In the genomic region with DNA sequence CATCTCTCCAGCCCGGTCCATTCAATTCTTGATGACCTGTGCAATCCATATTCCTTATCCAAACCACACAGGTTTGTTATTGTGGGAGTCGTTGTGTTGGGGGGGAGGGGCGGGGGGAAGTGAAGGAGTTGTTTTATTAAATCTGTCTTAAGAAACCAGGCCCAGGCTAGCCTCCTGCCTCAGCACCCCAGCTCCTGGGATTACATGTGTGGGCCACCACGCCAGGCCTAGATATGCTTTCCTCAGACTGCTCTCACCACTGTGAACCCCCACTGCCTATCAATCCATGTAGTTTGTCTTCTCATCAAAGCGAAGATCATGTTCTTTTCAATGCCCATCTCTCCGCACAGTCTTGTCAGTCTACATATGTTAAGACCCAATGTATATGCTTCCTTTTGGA, we compare ENCODE assay signal across 28 mouse cellular contexts.
DNase-seq lines count a peak whose midpoint lies in the region; ATAC-seq and TF ChIP-seq lines count a peak whose summit lies in the region.
"Had no signal": no experiment of that assay in that cellular context is flagged by ENCODE, and none has a peak within 500 bp of the region (broad histone marks: within the 10 kb centered on the region; RNA-seq: fewer than 3 reads in every experiment).

No protein-coding gene starts in this region.

- no peak overlapping the region for H3K4me2 ChIP-seq in hindbrain, embryonic 16.5 days (ENCODE audit: low read length)
- H3K4me2 ChIP-seq in hindbrain, embryonic 12.5 days (replicated peaks), result no peak overlapping the region
- H3K4me2 ChIP-seq in midbrain, embryonic 15.5 days, result no peak overlapping the region
- no peak overlapping the region for H3K4me2 ChIP-seq in midbrain, embryonic 13.5 days (replicated peaks)
- H3K4me2 ChIP-seq in myocyte (ENCODE audit: low read depth), result no peak overlapping the region
- H3K4me2 ChIP-seq: forebrain, embryonic 12.5 days; limb, embryonic 15.5 days; liver, embryonic 15.5 days; lung, embryonic 14.5 days; midbrain, embryonic 12.5 days had no signal

- peak; percentile 29 for TF ChIP-seq POLR2A in myocyte (IDR thresholded peaks at IDR 0.05; ENCODE audit: insufficient read length, low read depth)
- no peak for TF ChIP-seq POLR2A in thymus, adult 2 months (IDR thresholded peaks at IDR 0.05; ENCODE audit: control insufficient read depth, extremely low read depth, insufficient read depth, low read length, poor library complexity)

- no peak overlapping the region for H3K27ac ChIP-seq in hindbrain, embryonic 16.5 days (ENCODE audit: low read depth, low read length)
- H3K27ac ChIP-seq in hindbrain, embryonic 12.5 days, result no peak overlapping the region
- no peak overlapping the region for H3K27ac ChIP-seq in midbrain, embryonic 15.5 days
- H3K27ac ChIP-seq in midbrain, embryonic 13.5 days, result no peak overlapping the region
- no peak overlapping the region for H3K27ac ChIP-seq in thymus, adult 2 months (ENCODE audit: control insufficient read depth, insufficient read depth, low read length)
- H3K27ac ChIP-seq: forebrain, embryonic 12.5 days; heart, embryonic 10.5 days; limb, embryonic 10.5 days; limb, embryonic 15.5 days; liver, embryonic 15.5 days; midbrain, embryonic 12.5 days had no signal

- no peak for DNase-seq in frontal cortex, postnatal 10 days (ENCODE audit: low spot score in 2 of 2)
- DNase-seq in thymus, adult 2 months, result no peak
- DNase-seq: adrenal gland, postnatal 25 days; cerebellum, adult 11-12 months; cerebellum, adult 9-11 months; gastrocnemius, postnatal 14 days; heart, postnatal 36 days; kidney, adult 8-10 months; kidney, postnatal 10 days; layer of hippocampus, adult 9-11 months; lung, embryonic 14.5 days; lung, postnatal 14 days; right cerebral cortex, postnatal 4 days; thymus, postnatal 4 days had no signal

- TF ChIP-seq CTCF in thymus, adult 2 months (IDR thresholded peaks at IDR 0.05; ENCODE audit: borderline replicate concordance, control insufficient read depth, extremely low read depth, insufficient read depth, low read length, poor library complexity), result no peak

- no peaks in the 10 kb centered on the region for H3K4me1 ChIP-seq in hindbrain, embryonic 16.5 days (ENCODE audit: control insufficient read depth, insufficient read depth, low read depth, low read length)
- no peaks in the 10 kb centered on the region for H3K4me1 ChIP-seq in hindbrain, embryonic 12.5 days
- no peaks in the 10 kb centered on the region for H3K4me1 ChIP-seq in midbrain, embryonic 15.5 days
- H3K4me1 ChIP-seq in midbrain, embryonic 13.5 days (replicated peaks), result no peaks in the 10 kb centered on the region
- no peaks in the 10 kb centered on the region for H3K4me1 ChIP-seq in thymus, adult 2 months (replicated peaks; ENCODE audit: control insufficient read depth, insufficient read depth, low read length)
- H3K4me1 ChIP-seq: forebrain, embryonic 12.5 days; heart, embryonic 10.5 days; limb, embryonic 10.5 days; limb, embryonic 15.5 days; liver, embryonic 15.5 days; midbrain, embryonic 12.5 days had no signal

- H3K36me3 ChIP-seq in hindbrain, embryonic 16.5 days (ENCODE audit: control insufficient read depth, insufficient read depth, low read length), result peaks cover 5% of the 10 kb centered on the region
- peaks cover 26% of the 10 kb centered on the region for H3K36me3 ChIP-seq in hindbrain, embryonic 12.5 days
- H3K36me3 ChIP-seq in midbrain, embryonic 15.5 days (replicated peaks), result peaks cover 8% of the 10 kb centered on the region; the same call in 1 of the 2 replicates
- peaks cover 22% of the 10 kb centered on the region for H3K36me3 ChIP-seq in midbrain, embryonic 13.5 days
- peaks cover 39% of the 10 kb centered on the region for H3K36me3 ChIP-seq in myocyte (ENCODE audit: control insufficient read depth, insufficient read depth)
- peaks cover 18% of the 10 kb centered on the region; the same call in 1 of the 2 replicates for H3K36me3 ChIP-seq in thymus, adult 2 months (ENCODE audit: control insufficient read depth, insufficient read depth, low read length)

- no peak overlapping the region for H3ac ChIP-seq in myocyte (ENCODE audit: control insufficient read depth, insufficient read length)

- H3K4me3 ChIP-seq in hindbrain, embryonic 16.5 days (ENCODE audit: low read length), result no peak overlapping the region
- H3K4me3 ChIP-seq in hindbrain, embryonic 12.5 days, result no peak overlapping the region
- H3K4me3 ChIP-seq in midbrain, embryonic 15.5 days, result no peak overlapping the region
- H3K4me3 ChIP-seq in midbrain, embryonic 13.5 days (replicated peaks), result no peak overlapping the region
- H3K4me3 ChIP-seq in myocyte, result no peak overlapping the region
- no peak overlapping the region for H3K4me3 ChIP-seq in thymus, adult 2 months (ENCODE audit: control insufficient read depth, insufficient read depth, low read length)
- H3K4me3 ChIP-seq: erythroblast, embryonic 14.5 days; forebrain, embryonic 12.5 days; heart, embryonic 10.5 days; limb, embryonic 10.5 days; limb, embryonic 15.5 days; liver, embryonic 15.5 days; midbrain, embryonic 12.5 days had no signal

- H3K27me3 ChIP-seq in hindbrain, embryonic 16.5 days (replicated peaks; ENCODE audit: control insufficient read depth, insufficient read depth, low read length), result no peaks in the 10 kb centered on the region
- no peaks in the 10 kb centered on the region for H3K27me3 ChIP-seq in hindbrain, embryonic 12.5 days
- H3K27me3 ChIP-seq in midbrain, embryonic 15.5 days (replicated peaks), result no peaks in the 10 kb centered on the region
- H3K27me3 ChIP-seq in midbrain, embryonic 13.5 days, result no peaks in the 10 kb centered on the region
- H3K27me3 ChIP-seq in myocyte (ENCODE audit: control insufficient read depth, insufficient read depth, insufficient read length), result no peaks in the 10 kb centered on the region
- H3K27me3 ChIP-seq in thymus, adult 2 months (ENCODE audit: control insufficient read depth, insufficient read depth, low read length), result no peaks in the 10 kb centered on the region
- H3K27me3 ChIP-seq: forebrain, embryonic 12.5 days; limb, embryonic 15.5 days; liver, embryonic 15.5 days; midbrain, embryonic 12.5 days had no signal

- H3K9me3 ChIP-seq in hindbrain, embryonic 16.5 days (ENCODE audit: control insufficient read depth, low read length), result no peaks in the 10 kb centered on the region
- no peaks in the 10 kb centered on the region for H3K9me3 ChIP-seq in hindbrain, embryonic 12.5 days (replicated peaks)
- no peaks in the 10 kb centered on the region for H3K9me3 ChIP-seq in midbrain, embryonic 15.5 days
- no peaks in the 10 kb centered on the region for H3K9me3 ChIP-seq in midbrain, embryonic 13.5 days
- H3K9me3 ChIP-seq: forebrain, embryonic 12.5 days; heart, embryonic 10.5 days; limb, embryonic 10.5 days; limb, embryonic 15.5 days; liver, embryonic 15.5 days; midbrain, embryonic 12.5 days had no signal

- H3K79me2 ChIP-seq in myocyte (ENCODE audit: control insufficient read depth, insufficient read depth), result no peaks in the 10 kb centered on the region

- 0 out of 2 replicates have a peak, but pooled peaks have one; percentile 25 for ATAC-seq in hindbrain, embryonic 16.5 days
- ATAC-seq in hindbrain, embryonic 12.5 days (ENCODE audit: low FRiP score), result no peak
- ATAC-seq in midbrain, embryonic 15.5 days (replicated peaks), result 0 out of 2 replicates have a peak, but pooled peaks have one; percentile 37
- ATAC-seq in midbrain, embryonic 13.5 days, result no peak; the same call in 1 of the 2 replicates
- ATAC-seq: CD4-positive, CD25-positive, alpha-beta regulatory T cell, adult 4 months; intestine, embryonic 16.5 days had no signal

- 98% methylated on average over 6 of the region's 6 CpGs for WGBS in hindbrain, embryonic 16.5 days
- 97% methylated on average over 6 of the region's 6 CpGs for WGBS in hindbrain, embryonic 12.5 days
- WGBS in midbrain, embryonic 15.5 days, result 93% methylated on average over 6 of the region's 6 CpGs
- WGBS in midbrain, embryonic 13.5 days, result 94% methylated on average over 6 of the region's 6 CpGs
- WGBS in thymus, adult 2 months, result 96% methylated on average over 6 of the region's 6 CpGs

- no peak overlapping the region for H3K9ac ChIP-seq in hindbrain, embryonic 16.5 days (ENCODE audit: low read depth, low read length)
- no peak overlapping the region for H3K9ac ChIP-seq in hindbrain, embryonic 12.5 days
- H3K9ac ChIP-seq in midbrain, embryonic 15.5 days, result no peak overlapping the region
- H3K9ac ChIP-seq in midbrain, embryonic 13.5 days (replicated peaks), result no peak overlapping the region
- H3K9ac ChIP-seq: forebrain, embryonic 12.5 days; limb, embryonic 15.5 days; liver, embryonic 15.5 days; lung, embryonic 14.5 days; midbrain, embryonic 12.5 days had no signal

TF ChIP-seq in myocyte, 11 proteins besides CTCF, POLR2A, EP300 and RAD21:
- TF ChIP-seq TCF3 (IDR thresholded peaks at IDR 0.05; ENCODE audit: insufficient read length, low read depth) (no peak), POLR2AphosphoS2 (IDR thresholded peaks at IDR 0.05; ENCODE audit: insufficient read length, low read depth) (peak; percentile 57)
TF ChIP-seq in myocyte: peak in this region for 1.

Comparison
In these comparisons a context has a peak if more than half of its experiments do, and no peak if none do; other contexts are left out.
1. ATAC-seq: peak in hindbrain, embryonic 16.5 days (single experiment) and midbrain, embryonic 15.5 days (single experiment); none in hindbrain, embryonic 12.5 days (single experiment) and midbrain, embryonic 13.5 days (single experiment).